Comparison of ENCODE assay signal across 9 mouse cellular contexts in genomic region chr4:134371316-134371855, GRCm38 (mm10). TPM values are rescaled to one million over a fixed set of nuclear protein-coding genes. Genes with fewer than 3 reads are reported as not detected.
A peak's percentile ranks its signal among the peaks of the same experiment; 100 is the strongest.
DNase-seq lines count a peak whose midpoint lies in the region; ATAC-seq and TF ChIP-seq lines count a peak whose summit lies in the region.
"Had no signal": no experiment of that assay in that cellular context is flagged by ENCODE, and none has a peak within 500 bp of the region (broad histone marks: within the 10 kb centered on the region; RNA-seq: fewer than 3 reads in every experiment).

No protein-coding gene starts in this region.

- H3K4me3 ChIP-seq in kidney, embryonic 14.5 days (ENCODE audit: low read length), result peak overlapping the region; percentile 48
- peak overlapping the region; percentile 61 for H3K4me3 ChIP-seq in heart, embryonic 15.5 days
- H3K4me3 ChIP-seq in liver, embryonic 14.5 days (ENCODE audit: insufficient read depth in 1 of 2, low read depth in 2 of 2, low read length in 2 of 2), result no peak overlapping the region

- H3K4me1 ChIP-seq in kidney, embryonic 14.5 days (ENCODE audit: control insufficient read depth, insufficient read depth, low read length), result peaks cover 20% of the 10 kb centered on the region
- peaks cover 25% of the 10 kb centered on the region for H3K4me1 ChIP-seq in heart, embryonic 15.5 days (replicated peaks)
- H3K4me1 ChIP-seq in liver, embryonic 14.5 days (replicated peaks; ENCODE audit: control insufficient read depth in 2 of 2, insufficient read depth in 2 of 2, low read length in 1 of 2), result no peaks in the 10 kb centered on the region

- no peak; the same call in 1 of the 2 replicates for ATAC-seq in kidney, embryonic 14.5 days (ENCODE audit: low FRiP score, low TSS enrichment)
- no peak for ATAC-seq in heart, embryonic 15.5 days (replicated peaks; ENCODE audit: insufficient number of reproducible peaks, insufficient read depth, low FRiP score, low read depth)
- ATAC-seq in liver, embryonic 14.5 days (ENCODE audit: insufficient read depth), result no peak
- no peak for ATAC-seq in monocyte, adult 5-6 weeks (replicated peaks; ENCODE audit: insufficient number of reproducible peaks, low FRiP score, low TSS enrichment, poor library complexity, severe bottlenecking)

- H3K27me3 ChIP-seq in kidney, embryonic 14.5 days (ENCODE audit: control insufficient read depth, insufficient read depth, low read length), result peaks cover 34% of the 10 kb centered on the region
- H3K27me3 ChIP-seq in heart, embryonic 15.5 days, result peaks cover 32% of the 10 kb centered on the region
- peaks cover 26% of the 10 kb centered on the region for H3K27me3 ChIP-seq in liver, embryonic 14.5 days (ENCODE audit: control insufficient read depth, insufficient read depth, low read length)
- H3K27me3 ChIP-seq: Patski had no signal

- H3K9ac ChIP-seq in kidney, embryonic 14.5 days (ENCODE audit: low read depth, low read length), result no peak overlapping the region
- H3K9ac ChIP-seq in heart, embryonic 15.5 days, result peak overlapping the region; percentile 36; the same call in 1 of the 2 replicates
- H3K9ac ChIP-seq in liver, embryonic 14.5 days (replicated peaks), result no peak overlapping the region

- under 1% methylated on average over 17 of the region's 17 CpGs for WGBS in kidney, embryonic 14.5 days
- under 1% methylated on average over 17 of the region's 17 CpGs for WGBS in heart, embryonic 15.5 days
- WGBS in liver, embryonic 14.5 days (ENCODE audit: insufficient replicate concordance), result 1% methylated on average over 17 of the region's 17 CpGs

- H3K27ac ChIP-seq in kidney, embryonic 14.5 days (ENCODE audit: low read depth, low read length), result no peak overlapping the region
- H3K27ac ChIP-seq in heart, embryonic 15.5 days, result no peak overlapping the region
- H3K27ac ChIP-seq in liver, embryonic 14.5 days, result no peak overlapping the region

- TF ChIP-seq EP300 in liver, embryonic 14.5 days (IDR thresholded peaks at IDR 0.05; ENCODE audit: low read depth), result no peak

- H3K36me3 ChIP-seq in kidney, embryonic 14.5 days (ENCODE audit: control insufficient read depth, insufficient read depth, low read length), result no peaks in the 10 kb centered on the region
- no peaks in the 10 kb centered on the region for H3K36me3 ChIP-seq in heart, embryonic 15.5 days
- H3K36me3 ChIP-seq in liver, embryonic 14.5 days (replicated peaks; ENCODE audit: control insufficient read depth, insufficient read depth, low read depth), result no peaks in the 10 kb centered on the region

- no peak for TF ChIP-seq CTCF in liver, embryonic 14.5 days (IDR thresholded peaks at IDR 0.05; ENCODE audit: low read depth)

- DNase-seq in kidney, adult 9 months, result no peak
- peak; percentile 35 to 45 for DNase-seq in cerebellum, postnatal 25 days
- no peak for DNase-seq in liver, embryonic 14.5 days (ENCODE audit: low read depth in 3 of 3, low spot score in 3 of 3)
- no peak for DNase-seq in testis, postnatal 14 days (ENCODE audit: low spot score)
- no peak for DNase-seq in layer of hippocampus, adult 9-11 months

- no peaks in the 10 kb centered on the region for H3K9me3 ChIP-seq in kidney, embryonic 14.5 days (ENCODE audit: control insufficient read depth, low read length)
- H3K9me3 ChIP-seq in heart, embryonic 15.5 days (replicated peaks), result no peaks in the 10 kb centered on the region
- no peaks in the 10 kb centered on the region for H3K9me3 ChIP-seq in liver, embryonic 14.5 days (ENCODE audit: control insufficient read depth, low read length)

- H3K4me2 ChIP-seq in kidney, embryonic 14.5 days (replicated peaks; ENCODE audit: low read depth, low read length), result peak overlapping the region; percentile 92
- peak overlapping the region; percentile 92 for H3K4me2 ChIP-seq in heart, embryonic 15.5 days
- peak overlapping the region; percentile 52; the same call in 1 of the 2 replicates for H3K4me2 ChIP-seq in liver, embryonic 14.5 days (ENCODE audit: low read depth)

RNA-seq across cellular contexts. Expression of gene Extl1, which starts 12.3 kb away (rescaled TPM):
- polyA plus RNA-seq in kidney, embryonic 14.5 days (2014; fragmentation: Nextera tagmentation; extraction: Ambion mirVana), result 0.20 and 0.23 TPM in 2 replicates
- 2.3 and 2.9 TPM in 2 replicates for polyA plus RNA-seq in heart, embryonic 15.5 days (2015; fragmentation: Nextera tagmentation; extraction: Ambion mirVana)
- 0.04 and 0.16 TPM in 2 replicates for polyA plus RNA-seq in liver, embryonic 14.5 days (2012; rRNA removed)
- polyA plus RNA-seq in liver, embryonic 14.5 days (2014; fragmentation: Nextera tagmentation; extraction: Ambion mirVana), result 0.04 and 0.11 TPM in 2 replicates
- total RNA-seq in monocyte, adult 5-6 weeks (2017), result 0.29 TPM in 1 of 3 replicates, not detected in the others

RNA-seq across cellular contexts. Expression of gene Pafah2, which starts 24.7 kb away (rescaled TPM):
- 8.4 and 12.3 TPM in 2 replicates for polyA plus RNA-seq in kidney, embryonic 14.5 days (2014; fragmentation: Nextera tagmentation; extraction: Ambion mirVana)
- polyA plus RNA-seq in heart, embryonic 15.5 days (2015; fragmentation: Nextera tagmentation; extraction: Ambion mirVana), result 10.3 and 10.6 TPM in 2 replicates
- polyA plus RNA-seq in liver, embryonic 14.5 days (2012; rRNA removed), result 3.9 and 4.3 TPM in 2 replicates
- 4.3 and 5.4 TPM in 2 replicates for polyA plus RNA-seq in liver, embryonic 14.5 days (2014; fragmentation: Nextera tagmentation; extraction: Ambion mirVana)
- total RNA-seq in monocyte, adult 5-6 weeks (2017), result 0.64 to 3.8 TPM (median 1.5 TPM) in 3 replicates

RNA-seq across cellular contexts. Expression of gene Slc30a2, which starts 28.4 kb away (rescaled TPM):
- polyA plus RNA-seq in kidney, embryonic 14.5 days (2014; fragmentation: Nextera tagmentation; extraction: Ambion mirVana), result 0.09 and 0.11 TPM in 2 replicates
- 0.18 and 0.21 TPM in 2 replicates for polyA plus RNA-seq in heart, embryonic 15.5 days (2015; fragmentation: Nextera tagmentation; extraction: Ambion mirVana)
- polyA plus RNA-seq in liver, embryonic 14.5 days (2012; rRNA removed), result 0.02 TPM in 1 of 2 replicates, not detected in the other
- not detected in 2 replicates for polyA plus RNA-seq in liver, embryonic 14.5 days (2014; fragmentation: Nextera tagmentation; extraction: Ambion mirVana)
- not detected in 3 replicates for total RNA-seq in monocyte, adult 5-6 weeks (2017)
- polyA plus RNA-seq: Patski had no signal

RNA-seq across cellular contexts. Expression of gene Trim63, which starts 56.5 kb away (rescaled TPM):
- polyA plus RNA-seq in kidney, embryonic 14.5 days (2014; fragmentation: Nextera tagmentation; extraction: Ambion mirVana), result 0.88 and 1.4 TPM in 2 replicates
- polyA plus RNA-seq in heart, embryonic 15.5 days (2015; fragmentation: Nextera tagmentation; extraction: Ambion mirVana), result 137 and 156 TPM in 2 replicates
- polyA plus RNA-seq in liver, embryonic 14.5 days (2012; rRNA removed), result 0.07 TPM in 1 of 2 replicates, not detected in the other
- polyA plus RNA-seq in liver, embryonic 14.5 days (2014; fragmentation: Nextera tagmentation; extraction: Ambion mirVana), result not detected in 2 replicates
- not detected in 3 replicates for total RNA-seq in monocyte, adult 5-6 weeks (2017)

Comparison
In these comparisons a context has a peak if more than half of its experiments do, and no peak if none do; other contexts are left out.
1. H3K4me3 ChIP-seq: peak in kidney, embryonic 14.5 days (single experiment) and heart, embryonic 15.5 days (single experiment); none in liver, embryonic 14.5 days (0 of 2).
2. DNase-seq: peak in cerebellum, postnatal 25 days (2 of 2); none in kidney, adult 9 months (single experiment), liver, embryonic 14.5 days (0 of 3), testis, postnatal 14 days (single experiment) and layer of hippocampus, adult 9-11 months (single experiment).
3. Peak in every context shown above with its lines, with median percentiles within 50 percentile points of each other: H3K4me2 ChIP-seq.